Mouse (Mus musculus) heart, embryonic 10.5 days (tissue): ENCODE data around the gene Fam83g. TPM values are rescaled to one million over a fixed set of nuclear protein-coding genes. Genes with fewer than 3 reads are reported as not detected.

ENCODE experiments used
- DNase-seq: peaks from one replicate; pipeline ENCODE4 v3.0.0-alpha.2; 2017; ENCODE audit warnings: low spot score
- H3K27ac ChIP-seq: fragments of 300-500 bp; sonication (generic); 2 replicates; pipeline ENCODE4 v1.5.1; 2016; ENCODE audit warnings: mild to moderate bottlenecking
- H3K27me3 ChIP-seq: fragments of 300-500 bp; sonication (generic); 2 replicates; pipeline ENCODE4 v1.6.1; 2016; ENCODE audit warnings: mild to moderate bottlenecking; ENCODE audit not compliant: poor library complexity, insufficient read depth, severe bottlenecking
- H3K36me3 ChIP-seq: fragments of 300-500 bp; sonication (generic); 2 replicates; pipeline ENCODE4 v1.6.1; 2016; ENCODE audit warnings: mild to moderate bottlenecking, moderate library complexity
- H3K4me1 ChIP-seq: fragments of 300-500 bp; sonication (generic); 2 replicates; pipeline ENCODE4 v1.6.1; 2016; ENCODE audit warnings: mild to moderate bottlenecking
- H3K4me3 ChIP-seq: fragments of 300-500 bp; sonication (generic); 2 replicates; pipeline ENCODE4 v1.5.1; 2016; ENCODE audit warnings: mild to moderate bottlenecking, moderate library complexity
- H3K9me3 ChIP-seq: fragments of 300-500 bp; sonication (generic); 2 replicates; pipeline ENCODE4 v1.6.1; 2016; ENCODE audit warnings: mild to moderate bottlenecking, moderate library complexity
- WGBS: fragments of 180-500 bp; shearing (Covaris S2); methylation state at CpG from one replicate; pipeline ENCODE4 v1.1.7; 2016; 5-methylcytosine and 5-hydroxymethylcytosine counted together
- polyA plus RNA-seq: library from polyadenylated mRNA; unstranded; fragments of >200 nt; fragmentation: Nextera tagmentation; extraction: Ambion mirVana; gene quantifications from 2 replicates; pipeline ENCODE4 v1.2.1, GENCODE M21; 2016

The Fam83g gene
- polyA plus RNA-seq, 1 experiment from 2014 or later, result 3.2 TPM

GRCm38 (mm10) chr11:61646499-61647039 is 37.3 kb upstream of the Fam83g start:
- no peaks in the 10 kb centered on the region for H3K27me3 ChIP-seq
- WGBS, result 57% methylated on average over 2 of the region's 2 CpGs
- no peaks in the 10 kb centered on the region; the same call in 1 of the 2 replicates for H3K4me1 ChIP-seq
- H3K9me3 ChIP-seq, result no peaks in the 10 kb centered on the region
- DNase-seq, result no peak
- H3K27ac ChIP-seq, result no peak overlapping the region
- H3K4me3 ChIP-seq, result no peak overlapping the region
- H3K36me3 ChIP-seq, result no peaks in the 10 kb centered on the region

- Histone ChIP-seq H3K27ac (no peak overlapping the region), H3K27me3 (no peaks in the 10 kb centered on the region), H3K4me1 (no peaks in the 10 kb centered on the region; the same call in 1 of the 2 replicates), H3K9me3 (no peaks in the 10 kb centered on the region), H3K4me3 (no peak overlapping the region), H3K36me3 (no peaks in the 10 kb centered on the region)
- WGBS, result 75% methylated on average over 10 of the region's 10 CpGs
- no peak for DNase-seq
These were observed 36.6 kb upstream of the Fam83g start for GRCm38 (mm10) chr11:61647110-61647910.

- Histone ChIP-seq H3K36me3 (no peaks in the 10 kb centered on the region), H3K4me1 (peaks cover 3% of the 10 kb centered on the region; the same call in 1 of the 2 replicates), H3K9me3 (no peaks in the 10 kb centered on the region), H3K27ac (no peak overlapping the region), H3K27me3 (no peaks in the 10 kb centered on the region), H3K4me3 (no peak overlapping the region)
- no peak for DNase-seq
- WGBS, result 76% methylated on average over 6 of the region's 6 CpGs
These were observed 35.7 kb upstream of the Fam83g start for GRCm38 (mm10) chr11:61647956-61648748.

- no peak for DNase-seq
- Histone ChIP-seq H3K27me3 (no peaks in the 10 kb centered on the region), H3K4me1 (peaks cover 4% of the 10 kb centered on the region; the same call in 1 of the 2 replicates), H3K27ac (no peak overlapping the region), H3K4me3 (no peak overlapping the region), H3K9me3 (no peaks in the 10 kb centered on the region), H3K36me3 (no peaks in the 10 kb centered on the region)
- WGBS, result 72% methylated on average over 7 of the region's 7 CpGs
These were observed 35.2 kb upstream of the Fam83g start for GRCm38 (mm10) chr11:61648749-61649115.

GRCm38 (mm10) chr11:61649163-61649580 is 34.7 kb upstream of the Fam83g start:
- no peaks in the 10 kb centered on the region for H3K9me3 ChIP-seq
- no peaks in the 10 kb centered on the region for H3K27me3 ChIP-seq
- no peak overlapping the region for H3K4me3 ChIP-seq
- no peaks in the 10 kb centered on the region for H3K36me3 ChIP-seq
- H3K4me1 ChIP-seq, result peaks cover 4% of the 10 kb centered on the region; the same call in 1 of the 2 replicates
- no peak overlapping the region for H3K27ac ChIP-seq
- WGBS, result 89% methylated on average over 5 of the region's 5 CpGs
- DNase-seq, result no peak

- peaks cover 7% of the 10 kb centered on the region; the same call in 1 of the 2 replicates for H3K4me1 ChIP-seq
- no peaks in the 10 kb centered on the region for H3K36me3 ChIP-seq
- DNase-seq, result no peak
- no peak overlapping the region for H3K27ac ChIP-seq
- H3K4me3 ChIP-seq, result no peak overlapping the region
- H3K9me3 ChIP-seq, result no peaks in the 10 kb centered on the region
- 82% methylated on average over 4 of the region's 4 CpGs for WGBS
- H3K27me3 ChIP-seq, result no peaks in the 10 kb centered on the region
These were observed 34.3 kb upstream of the Fam83g start for GRCm38 (mm10) chr11:61649626-61650025.

- DNase-seq, result no peak
- Histone ChIP-seq H3K9me3 (no peaks in the 10 kb centered on the region), H3K36me3 (no peaks in the 10 kb centered on the region), H3K4me1 (peaks cover 10% of the 10 kb centered on the region; the same call in 1 of the 2 replicates), H3K4me3 (no peak overlapping the region), H3K27ac (no peak overlapping the region), H3K27me3 (no peaks in the 10 kb centered on the region)
- WGBS, result 79% methylated on average over 9 of the region's 9 CpGs
These were observed 33.2 kb upstream of the Fam83g start for GRCm38 (mm10) chr11:61650470-61651265.

- no peaks in the 10 kb centered on the region for H3K9me3 ChIP-seq
- WGBS, result 86% methylated on average over 5 of the region's 5 CpGs
- no peak for DNase-seq
- H3K27ac ChIP-seq, result no peak overlapping the region
- H3K4me1 ChIP-seq, result peaks cover 13% of the 10 kb centered on the region; the same call in 1 of the 2 replicates
- H3K36me3 ChIP-seq, result no peaks in the 10 kb centered on the region
- no peaks in the 10 kb centered on the region for H3K27me3 ChIP-seq
- H3K4me3 ChIP-seq, result no peak overlapping the region
These were observed 31.7 kb upstream of the Fam83g start for GRCm38 (mm10) chr11:61652216-61652615.

- DNase-seq, result no peak
- H3K4me3 ChIP-seq, result peak within 1 kb of the TSS; percentile 29
These were observed 31.0 kb upstream of the Fam83g start, which contains the start of gene Grap for GRCm38 (mm10) chr11:61652686-61653447. Gene Grap (plus strand): TSS chr11:61653265.

GRCm38 (mm10) chr11:61653568-61653967 is 30.3 kb upstream of the Fam83g start:
- peaks cover 20% of the 10 kb centered on the region for H3K4me1 ChIP-seq
- no peaks in the 10 kb centered on the region for H3K27me3 ChIP-seq
- WGBS, result 70% methylated on average over 2 of the region's 2 CpGs
- no peaks in the 10 kb centered on the region for H3K36me3 ChIP-seq
- H3K27ac ChIP-seq, result peak overlapping the region; percentile 54
- H3K9me3 ChIP-seq, result no peaks in the 10 kb centered on the region
- DNase-seq, result no peak
- H3K4me3 ChIP-seq, result peak overlapping the region; percentile 29

More at GRCm38 (mm10) chr11:61652686-61653447, 31.0 kb upstream of the Fam83g start, which contains the start of gene Grap:
- no peaks in the 10 kb centered on the region for H3K27me3 ChIP-seq
- WGBS, result 49% methylated on average over 10 of the region's 10 CpGs
- no peaks in the 10 kb centered on the region for H3K9me3 ChIP-seq
- H3K27ac ChIP-seq, result peak within 1 kb of the TSS; percentile 54
- no peaks in the 10 kb centered on the region for H3K36me3 ChIP-seq
- H3K4me1 ChIP-seq, result peaks cover 15% of the 10 kb centered on the region

- no peak overlapping the region for H3K4me3 ChIP-seq
- WGBS, result 79% methylated on average over 4 of the region's 4 CpGs
- no peaks in the 10 kb centered on the region for H3K9me3 ChIP-seq
- H3K4me1 ChIP-seq, result peaks cover 26% of the 10 kb centered on the region
- no peaks in the 10 kb centered on the region; the same call in 1 of the 2 replicates for H3K27me3 ChIP-seq
- no peaks in the 10 kb centered on the region for H3K36me3 ChIP-seq
- no peak for DNase-seq
- H3K27ac ChIP-seq, result peak overlapping the region; percentile 22; the same call in 1 of the 2 replicates
These were observed 29.0 kb upstream of the Fam83g start for GRCm38 (mm10) chr11:61654786-61655311.
